Mouse (Mus musculus) C2C12 (cell line): ENCODE data around the gene Fkbp7. TPM values are rescaled to one million over a fixed set of nuclear protein-coding genes. Genes with fewer than 3 reads are reported as not detected.
A peak's percentile ranks its signal among the peaks of the same experiment; 100 is the strongest.

Experiments used
- H3K27me3 ChIP-seq: one replicate; pipeline ENCODE4 v1.6.1; 2011; ENCODE audit not compliant: control insufficient read depth, insufficient read depth, insufficient read length
- H3K36me3 ChIP-seq: one replicate; pipeline ENCODE4 v1.6.1; 2011; ENCODE audit not compliant: control insufficient read depth, insufficient read depth
- H3K4me3 ChIP-seq: one replicate; pipeline ENCODE4 v1.5.1; 2011; ENCODE audit warnings: mild to moderate bottlenecking, control low read depth; ENCODE audit not compliant: poor library complexity, insufficient read depth, severe bottlenecking
- H3K79me2 ChIP-seq: one replicate; pipeline ENCODE4 v1.6.1; 2011; ENCODE audit not compliant: control insufficient read depth, insufficient read depth
- H3K79me3 ChIP-seq: one replicate; pipeline ENCODE4 v1.6.1; 2011; ENCODE audit warnings: low read depth, control low read depth
- H3ac ChIP-seq: one replicate; pipeline ENCODE3; 2011; ENCODE audit warnings: low read depth; ENCODE audit not compliant: control insufficient read depth, insufficient read length
- CEBPB ChIP-seq: IDR thresholded peaks from one replicate; pipeline ENCODE4 v1.6.1; 2011; ENCODE audit warnings: low read depth, mild to moderate bottlenecking, control low read depth, moderate library complexity
- CTCF ChIP-seq: IDR thresholded peaks from one replicate; pipeline ENCODE4 v1.5.1; 2011; ENCODE audit not compliant: control insufficient read depth, insufficient read depth, insufficient read length
- FOSL1 ChIP-seq: IDR thresholded peaks from one replicate; pipeline ENCODE4 v1.8.0; 2011; ENCODE audit warnings: mild to moderate bottlenecking, low read length; ENCODE audit not compliant: poor library complexity, insufficient read depth, severe bottlenecking
- MAX ChIP-seq: IDR thresholded peaks from one replicate; pipeline ENCODE4 v1.6.1; 2011; ENCODE audit warnings: mild to moderate bottlenecking, control low read depth
- MYOD1 ChIP-seq: IDR thresholded peaks from one replicate; pipeline ENCODE4 v1.6.1; 2011; ENCODE audit warnings: low read depth; ENCODE audit not compliant: control insufficient read depth, insufficient read length
- MYOG ChIP-seq: IDR thresholded peaks from one replicate; pipeline ENCODE4 v1.6.1; 2011; ENCODE audit not compliant: control insufficient read depth, insufficient read length; ENCODE audit errors: extremely low read depth
- USF1 ChIP-seq: IDR thresholded peaks from one replicate; pipeline ENCODE4 v1.6.1; 2011; ENCODE audit warnings: low read depth, mild to moderate bottlenecking, control low read depth, moderate library complexity
- polyA plus RNA-seq: library from polyadenylated mRNA; unstranded; fragments of >200 nt; fragmentation: generic; extraction: Trizol; gene quantifications from one replicate; pipeline ENCODE4 v1.2.1, GENCODE M21; 2012; ENCODE audit warnings: missing spikeins

The Fkbp7 gene
- polyA plus RNA-seq, 1 experiment, result 36.5 TPM

DNA sequence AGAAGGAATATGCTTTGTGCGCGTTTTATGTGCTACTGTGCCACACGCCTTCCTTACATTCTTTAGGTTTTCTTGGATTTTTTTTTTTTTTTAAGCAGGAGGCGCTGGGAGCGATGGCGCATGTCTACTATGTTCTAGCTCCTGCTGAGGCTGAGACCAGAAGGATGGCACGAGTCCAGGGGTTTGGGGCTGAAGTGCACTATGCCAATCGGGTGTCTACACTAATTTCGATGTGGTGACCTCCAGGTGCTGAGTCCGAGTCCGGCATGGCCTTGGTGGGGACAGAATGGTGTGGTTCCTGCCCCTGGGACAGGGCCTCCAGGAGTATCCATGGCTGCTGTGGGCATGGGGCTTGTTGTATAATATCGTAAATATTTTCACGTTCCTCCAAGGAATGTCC is 14.4 kb downstream of the Fkbp7 start:
- TF ChIP-seq CTCF, result no peak
- no peak for TF ChIP-seq FOSL1
- no peak for TF ChIP-seq CEBPB
- TF ChIP-seq MYOD1, result no peak
- TF ChIP-seq USF1, result no peak
- no peak for TF ChIP-seq MAX
- TF ChIP-seq MYOG, result no peak
- Histone ChIP-seq H3K36me3 (no peaks in the 10 kb centered on the region), H3K4me3 (no peak overlapping the region), H3K27me3 (no peaks in the 10 kb centered on the region), H3ac (no peak overlapping the region), H3K79me2 (no peaks in the 10 kb centered on the region), H3K79me3 (no peaks in the 10 kb centered on the region)

DNA sequence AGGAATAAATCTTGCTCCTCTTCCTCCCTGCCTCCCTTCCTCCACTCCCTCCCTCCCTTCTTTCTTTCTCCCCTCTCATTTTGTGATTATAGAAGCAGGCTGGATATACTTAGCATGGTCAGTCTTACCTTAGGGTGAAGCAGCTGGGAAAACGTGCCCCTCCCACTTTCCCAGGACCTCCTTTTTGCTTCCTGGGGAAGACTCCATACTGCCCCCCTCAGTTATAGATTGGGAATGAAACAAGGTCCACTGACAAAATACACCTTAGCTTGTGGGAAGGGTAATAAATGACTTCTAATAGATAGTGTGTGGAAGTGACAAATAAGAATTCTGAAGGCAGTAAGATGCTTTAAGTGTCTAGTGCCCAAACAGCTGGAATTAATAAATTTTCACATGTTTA is 16.9 kb downstream of the Fkbp7 start:
- Histone ChIP-seq H3K79me3 (no peaks in the 10 kb centered on the region), H3K27me3 (no peaks in the 10 kb centered on the region), H3ac (no peak overlapping the region), H3K4me3 (no peak overlapping the region), H3K79me2 (no peaks in the 10 kb centered on the region), H3K36me3 (no peaks in the 10 kb centered on the region)
- no peak for TF ChIP-seq FOSL1
- no peak for TF ChIP-seq MYOD1
- TF ChIP-seq CEBPB, result no peak
- no peak for TF ChIP-seq USF1
- TF ChIP-seq CTCF, result no peak
- TF ChIP-seq MYOG, result no peak
- no peak for TF ChIP-seq MAX

DNA sequence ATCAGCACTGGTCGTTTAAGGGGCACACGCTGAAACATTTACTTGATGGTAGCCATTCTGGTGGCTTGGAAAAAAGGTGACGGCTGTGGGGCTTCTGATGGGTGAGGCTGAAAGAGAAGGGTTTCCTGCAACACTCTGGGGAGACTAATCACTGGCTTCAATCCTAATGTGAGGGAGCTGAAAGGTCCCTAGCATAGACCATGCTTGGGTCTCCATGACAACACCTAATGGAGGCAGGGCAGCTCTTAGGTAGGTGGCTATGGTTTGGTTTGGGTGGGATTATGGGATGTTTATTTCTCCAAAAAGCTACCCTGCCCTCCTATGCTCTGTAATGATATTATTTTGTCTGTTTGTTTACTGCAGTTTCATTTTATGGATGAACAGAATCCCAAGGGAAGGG is 17.5 kb downstream of the Fkbp7 start:
- TF ChIP-seq MAX (no peak), FOSL1 (no peak), CEBPB (no peak), USF1 (no peak), MYOD1 (no peak), CTCF (no peak), MYOG (no peak)
- H3K4me3 ChIP-seq, result no peak overlapping the region
- no peak overlapping the region for H3ac ChIP-seq
- no peaks in the 10 kb centered on the region for H3K36me3 ChIP-seq
- H3K79me2 ChIP-seq, result no peaks in the 10 kb centered on the region
- no peaks in the 10 kb centered on the region for H3K27me3 ChIP-seq
- H3K79me3 ChIP-seq, result no peaks in the 10 kb centered on the region

GRCm38 (mm10) chr2:76654646-76655045 is 18.3 kb downstream of the Fkbp7 start:
- no peak overlapping the region for H3K4me3 ChIP-seq
- H3K27me3 ChIP-seq, result no peaks in the 10 kb centered on the region
- H3K79me2 ChIP-seq, result no peaks in the 10 kb centered on the region
- no peaks in the 10 kb centered on the region for H3K79me3 ChIP-seq
- H3ac ChIP-seq, result no peak overlapping the region
- H3K36me3 ChIP-seq, result no peaks in the 10 kb centered on the region
- TF ChIP-seq USF1 (no peak), MYOD1 (no peak), MYOG (no peak), FOSL1 (no peak), CTCF (no peak), CEBPB (no peak), MAX (no peak)

- TF ChIP-seq FOSL1 (no peak), MYOG (no peak), MYOD1 (no peak), CEBPB (no peak), USF1 (no peak), CTCF (no peak)
- Histone ChIP-seq H3K27me3 (no peaks in the 10 kb centered on the region), H3K79me3 (no peaks in the 10 kb centered on the region), H3K79me2 (no peaks in the 10 kb centered on the region), H3K4me3 (no peak overlapping the region), H3K36me3 (no peaks in the 10 kb centered on the region), H3ac (no peak overlapping the region)
Observed at GRCm38 (mm10) chr2:76653070-76653469, 19.8 kb downstream of the Fkbp7 start.

GRCm38 (mm10) chr2:76648666-76649141 is 24.2 kb downstream of the Fkbp7 start:
- Histone ChIP-seq H3K79me3 (no peaks in the 10 kb centered on the region), H3K4me3 (no peak overlapping the region), H3ac (peak overlapping the region; percentile 48), H3K36me3 (no peaks in the 10 kb centered on the region), H3K79me2 (peaks cover 8% of the 10 kb centered on the region), H3K27me3 (no peaks in the 10 kb centered on the region)
- TF ChIP-seq MYOD1, result no peak
- TF ChIP-seq CTCF, result no peak
- TF ChIP-seq FOSL1, result no peak
- TF ChIP-seq USF1, result no peak
- TF ChIP-seq CEBPB, result no peak
- TF ChIP-seq MAX, result no peak
- no peak for TF ChIP-seq MYOG
